Mouse (Mus musculus) limb, embryonic 11.5 days (tissue): ENCODE data around the gene Olfr1373. TPM values are rescaled to one million over a fixed set of nuclear protein-coding genes. Genes with fewer than 3 reads are reported as not detected.
"Not testable (repeated sequence)": the region's sequence is repeated elsewhere in the genome, so short reads cannot be mapped to it uniquely, and the experiment has no call there.

Experiments
- ATAC-seq: fragments of 200-750 bp; cut with Nextera tagmentation; 2 replicates; pipeline ENCODE4 v1.8.0; 2017; ENCODE audit warnings: low read depth; ENCODE audit not compliant: insufficient number of reproducible peaks, low FRiP score, low TSS enrichment
- DNase-seq: peaks from one replicate; pipeline ENCODE4 v3.0.0-alpha.2; 2015; ENCODE audit warnings: low spot score
- H3K27ac ChIP-seq: fragments of 300-500 bp; sonication (generic); replicated peaks from 2 replicates; pipeline ENCODE4 v1.5.1; 2014; ENCODE audit warnings: low read depth, mild to moderate bottlenecking, low read length
- H3K27me3 ChIP-seq: fragments of 300-500 bp; sonication (generic); 2 replicates; pipeline ENCODE4 v1.6.1; 2014; ENCODE audit warnings: mild to moderate bottlenecking, low read length, mixed read lengths; ENCODE audit not compliant: control insufficient read depth, insufficient read depth
- H3K36me3 ChIP-seq: fragments of 300-500 bp; sonication (generic); 2 replicates; pipeline ENCODE4 v1.6.1; 2014; ENCODE audit warnings: mild to moderate bottlenecking, low read length, moderate library complexity, mixed read lengths; ENCODE audit not compliant: control insufficient read depth, insufficient read depth
- H3K4me1 ChIP-seq: fragments of 300-500 bp; sonication (generic); 2 replicates; pipeline ENCODE4 v1.6.1; 2014; ENCODE audit warnings: low read length, mixed read lengths; ENCODE audit not compliant: control insufficient read depth, insufficient read depth
- H3K4me2 ChIP-seq: fragments of 300-500 bp; sonication (generic); 2 replicates; pipeline ENCODE4 v1.6.1; 2014; ENCODE audit warnings: low read depth, mild to moderate bottlenecking, moderate library complexity; ENCODE audit not compliant: severe bottlenecking
- H3K4me3 ChIP-seq: fragments of 300-500 bp; sonication (generic); 2 replicates; pipeline ENCODE4 v1.5.1; 2014; ENCODE audit warnings: low read depth, low read length
- H3K9ac ChIP-seq: fragments of 300-500 bp; sonication (generic); 2 replicates; pipeline ENCODE4 v1.6.1; 2014; ENCODE audit warnings: mild to moderate bottlenecking, low read length
- H3K9me3 ChIP-seq: fragments of 300-500 bp; sonication (generic); 2 replicates; pipeline ENCODE4 v1.6.1; 2016; ENCODE audit warnings: low read length; ENCODE audit not compliant: control insufficient read depth
- WGBS: fragments of 180-500 bp; shearing (Covaris S2); extraction: QIAGEN DNeasy Blood & Tissue Kit; methylation state at CpG from one replicate; pipeline ENCODE4 v1.1.7; 2014; 5-methylcytosine and 5-hydroxymethylcytosine counted together
- polyA plus RNA-seq: library from polyadenylated mRNA; unstranded; fragments of >200 nt; fragmentation: Nextera tagmentation; extraction: Ambion mirVana; gene quantifications from 2 replicates; pipeline ENCODE4 v1.2.1, GENCODE M21; 2014

The Olfr1373 gene
- polyA plus RNA-seq, 1 experiment from 2014 or later: not detected

- Histone ChIP-seq H3K4me2 (no peak overlapping the region), H3K9me3 (no peaks in the 10 kb centered on the region; the same call in 1 of the 2 replicates), H3K9ac (no peak overlapping the region), H3K36me3 (peaks cover 46% of the 10 kb centered on the region), H3K27me3 (no peaks in the 10 kb centered on the region), H3K4me3 (no peak overlapping the region), H3K27ac (no peak overlapping the region), H3K4me1 (no peaks in the 10 kb centered on the region)
- no peak for ATAC-seq
- 96% methylated on average over 7 of the region's 7 CpGs for WGBS
- DNase-seq: no peak
These were observed 28.2 kb downstream of the Olfr1373 start for GRCm38 (mm10) chr11:52117156-52117555.

- not testable (repeated sequence) for H3K4me1 ChIP-seq, ATAC-seq, DNase-seq, H3K27me3 ChIP-seq, H3K27ac ChIP-seq, H3K4me2 ChIP-seq, H3K4me3 ChIP-seq, H3K9me3 ChIP-seq, H3K9ac ChIP-seq
- H3K36me3 ChIP-seq: peaks cover 39% of the 10 kb centered on the region
- 89% methylated on average over 6 of the region's 6 CpGs for WGBS
These were observed 29.2 kb downstream of the Olfr1373 start for GRCm38 (mm10) chr11:52116117-52116516.

DNA sequence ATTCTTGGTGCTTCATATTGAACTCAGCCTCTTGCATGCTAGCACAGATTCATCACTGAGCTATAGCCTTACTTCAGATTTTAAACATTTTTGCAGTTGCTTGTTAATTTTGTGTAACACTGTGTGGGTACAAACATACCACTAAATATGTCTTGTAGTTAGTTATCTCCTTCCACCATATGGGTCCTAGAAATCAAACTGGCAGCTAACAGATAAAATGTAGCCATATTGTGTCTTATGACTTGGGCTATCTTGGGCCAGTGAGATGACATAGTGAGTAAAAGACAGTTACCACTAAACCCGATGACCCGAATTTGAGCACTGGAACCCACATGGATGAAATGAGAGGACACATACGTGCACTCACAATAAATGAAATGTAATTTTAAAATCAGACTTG is 29.8 kb downstream of the Olfr1373 start:
- no peaks in the 10 kb centered on the region for H3K4me1 ChIP-seq
- no peak for ATAC-seq

GRCm38 (mm10) chr11:52109421-52109820 is 35.9 kb downstream of the Olfr1373 start:
- H3K27me3 ChIP-seq: no peaks in the 10 kb centered on the region
- 86% methylated on average over 1 of the region's 1 CpGs for WGBS
- peaks cover 1% of the 10 kb centered on the region; the same call in 1 of the 2 replicates for H3K36me3 ChIP-seq
- DNase-seq: no peak
- no peak overlapping the region for H3K4me3 ChIP-seq
- no peak for ATAC-seq
- H3K27ac ChIP-seq: no peak overlapping the region
- no peaks in the 10 kb centered on the region for H3K9me3 ChIP-seq
- H3K4me2 ChIP-seq: no peak overlapping the region
- no peaks in the 10 kb centered on the region for H3K4me1 ChIP-seq
- H3K9ac ChIP-seq: no peak overlapping the region

More for the DNA sequence above, 29.8 kb downstream of the Olfr1373 start:
- Histone ChIP-seq H3K4me3 (no peak overlapping the region), H3K9ac (no peak overlapping the region), H3K9me3 (no peaks in the 10 kb centered on the region; the same call in 1 of the 2 replicates), H3K27me3 (no peaks in the 10 kb centered on the region), H3K36me3 (peaks cover 36% of the 10 kb centered on the region), H3K27ac (no peak overlapping the region), H3K4me2 (no peak overlapping the region)
- DNase-seq: no peak
- 93% methylated on average over 3 of the region's 3 CpGs for WGBS

- Histone ChIP-seq H3K4me3 (no peak overlapping the region), H3K9me3 (no peaks in the 10 kb centered on the region), H3K36me3 (no peaks in the 10 kb centered on the region), H3K4me1 (no peaks in the 10 kb centered on the region), H3K27ac (no peak overlapping the region), H3K4me2 (no peak overlapping the region), H3K27me3 (no peaks in the 10 kb centered on the region), H3K9ac (no peak overlapping the region)
- DNase-seq (no peak), ATAC-seq (no peak)
- 92% methylated on average over 5 of the region's 5 CpGs for WGBS
These were observed 36.5 kb downstream of the Olfr1373 start for GRCm38 (mm10) chr11:52108796-52109195.

- DNase-seq (no peak), ATAC-seq (no peak)
- H3K9ac ChIP-seq: no peak overlapping the region
- H3K27me3 ChIP-seq: no peaks in the 10 kb centered on the region
- no peaks in the 10 kb centered on the region for H3K9me3 ChIP-seq
- H3K36me3 ChIP-seq: no peaks in the 10 kb centered on the region
- no peak overlapping the region for H3K4me3 ChIP-seq
- no peak overlapping the region for H3K27ac ChIP-seq
- 90% methylated on average over 1 of the region's 1 CpGs for WGBS
- no peaks in the 10 kb centered on the region; the same call in 1 of the 2 replicates for H3K4me1 ChIP-seq
- no peak overlapping the region for H3K4me2 ChIP-seq
These were observed 38.9 kb downstream of the Olfr1373 start for GRCm38 (mm10) chr11:52106438-52106837.

DNA sequence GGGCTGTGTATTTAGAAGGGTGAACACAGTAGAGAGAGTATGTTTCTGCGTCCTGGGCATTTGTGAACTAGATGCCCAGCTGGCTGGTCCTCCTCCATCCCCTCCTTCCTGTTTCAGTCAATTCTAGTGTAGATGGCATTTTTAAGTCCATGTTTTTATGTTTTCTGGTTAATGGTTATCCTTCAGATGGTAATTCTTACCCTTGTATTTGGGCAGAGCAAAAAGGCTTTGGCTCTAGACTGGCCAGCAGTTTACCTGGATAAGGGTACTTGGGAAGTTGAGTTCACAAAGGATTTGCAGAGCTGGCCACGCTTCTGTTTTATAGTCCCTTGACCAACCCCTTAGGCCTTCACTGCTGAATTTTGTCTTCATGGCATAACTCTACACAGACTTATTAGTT is 39.3 kb downstream of the Olfr1373 start:
- DNase-seq (no peak), ATAC-seq (no peak)
- no peak overlapping the region for H3K9ac ChIP-seq
- H3K27me3 ChIP-seq: no peaks in the 10 kb centered on the region
- no peaks in the 10 kb centered on the region; the same call in 1 of the 2 replicates for H3K36me3 ChIP-seq
- H3K4me2 ChIP-seq: no peak overlapping the region
- no peak overlapping the region for H3K4me3 ChIP-seq
- 94% methylated on average over 2 of the region's 2 CpGs for WGBS
- no peaks in the 10 kb centered on the region for H3K9me3 ChIP-seq
- no peak overlapping the region for H3K27ac ChIP-seq
- H3K4me1 ChIP-seq: peaks cover 4% of the 10 kb centered on the region; the same call in 1 of the 2 replicates

GRCm38 (mm10) chr11:52105503-52105902 is 39.8 kb downstream of the Olfr1373 start:
- H3K36me3 ChIP-seq: no peaks in the 10 kb centered on the region; the same call in 1 of the 2 replicates
- DNase-seq (no peak), ATAC-seq (no peak)
- no peak overlapping the region for H3K4me3 ChIP-seq
- H3K4me2 ChIP-seq: no peak overlapping the region
- H3K9ac ChIP-seq: no peak overlapping the region
- peaks cover 8% of the 10 kb centered on the region; the same call in 1 of the 2 replicates for H3K4me1 ChIP-seq
- H3K9me3 ChIP-seq: no peaks in the 10 kb centered on the region
- H3K27ac ChIP-seq: no peak overlapping the region
- no peaks in the 10 kb centered on the region for H3K27me3 ChIP-seq

DNA sequence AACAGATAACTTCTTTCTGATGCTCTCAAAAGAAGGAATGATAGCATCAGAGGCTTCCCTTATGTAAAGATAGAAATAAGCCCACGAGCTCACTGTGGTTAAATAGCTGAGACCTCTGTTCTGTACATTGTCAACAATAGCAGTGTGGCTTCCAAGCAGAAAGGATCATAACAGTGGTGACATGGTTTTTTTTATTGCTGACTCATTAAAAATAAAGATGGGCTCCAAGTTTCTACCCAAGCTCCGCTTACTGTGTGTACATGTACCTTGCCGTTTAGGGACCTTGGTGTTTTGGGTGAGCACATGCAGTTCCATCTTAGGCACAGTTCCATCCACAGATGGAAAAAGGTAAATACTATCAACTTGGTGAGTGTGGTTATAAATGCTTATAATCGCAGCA is 42.4 kb downstream of the Olfr1373 start:
- DNase-seq (no peak), ATAC-seq (no peak)
- Histone ChIP-seq H3K4me1 (peaks cover 14% of the 10 kb centered on the region), H3K9me3 (no peaks in the 10 kb centered on the region), H3K4me2 (no peak overlapping the region), H3K4me3 (no peak overlapping the region), H3K9ac (no peak overlapping the region), H3K27ac (no peak overlapping the region), H3K36me3 (no peaks in the 10 kb centered on the region; the same call in 1 of the 2 replicates), H3K27me3 (no peaks in the 10 kb centered on the region)
- WGBS: 88% methylated on average over 4 of the region's 4 CpGs
